Mouse (Mus musculus): ENCODE measurements around the gene Ndrg4. TPM values are rescaled to one million over a fixed set of nuclear protein-coding genes. Genes with fewer than 3 reads are reported as not detected.

Gene Ndrg4
- polyA plus RNA-seq, 1 experiment from 2014 or later = 486 TPM

DNA sequence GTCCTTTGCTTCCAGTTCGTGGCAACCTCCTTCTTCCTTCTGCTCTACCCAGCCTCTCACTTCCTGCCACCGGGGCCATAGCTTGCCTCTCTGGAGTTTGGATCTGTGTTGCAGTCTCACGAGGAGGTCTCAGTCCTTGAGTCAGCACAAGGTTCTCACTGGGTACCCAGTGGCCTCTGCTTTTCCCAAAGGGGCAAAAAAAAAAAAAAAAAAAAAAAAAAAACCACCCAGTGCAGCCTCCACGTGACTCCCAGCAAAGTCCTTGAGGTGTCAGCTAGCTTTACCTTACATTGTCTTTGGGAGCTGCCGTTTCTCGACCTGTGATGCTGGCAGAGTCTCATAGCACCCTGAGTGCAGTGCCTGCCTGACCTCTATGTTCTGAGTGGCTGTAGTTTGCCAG is 21.4 kb downstream of the Ndrg4 start:
- Histone ChIP-seq H3K36me3 (ENCODE audit: control insufficient read depth, insufficient read depth, low read length) (no peaks in the 10 kb centered on the region), H3K9ac (replicated peaks; ENCODE audit: low read depth, low read length) (no peak overlapping the region), H3K27ac (ENCODE audit: low read depth, low read length) (no peak overlapping the region), H3K9me3 (ENCODE audit: control insufficient read depth, low read length) (no peaks in the 10 kb centered on the region), H3K27me3 (ENCODE audit: control insufficient read depth, insufficient read depth, low read length) (no peaks in the 10 kb centered on the region), H3K4me2 (ENCODE audit: low read depth, low read length) (no peak overlapping the region), H3K4me1 (ENCODE audit: control insufficient read depth, insufficient read depth, low read length) (peaks cover 24% of the 10 kb centered on the region), H3K4me3 (ENCODE audit: low read depth, low read length) (no peak overlapping the region)
- WGBS = 49% methylated on average over 6 of the region's 6 CpGs
- ATAC-seq (ENCODE audit: low read depth) = no peak

DNA sequence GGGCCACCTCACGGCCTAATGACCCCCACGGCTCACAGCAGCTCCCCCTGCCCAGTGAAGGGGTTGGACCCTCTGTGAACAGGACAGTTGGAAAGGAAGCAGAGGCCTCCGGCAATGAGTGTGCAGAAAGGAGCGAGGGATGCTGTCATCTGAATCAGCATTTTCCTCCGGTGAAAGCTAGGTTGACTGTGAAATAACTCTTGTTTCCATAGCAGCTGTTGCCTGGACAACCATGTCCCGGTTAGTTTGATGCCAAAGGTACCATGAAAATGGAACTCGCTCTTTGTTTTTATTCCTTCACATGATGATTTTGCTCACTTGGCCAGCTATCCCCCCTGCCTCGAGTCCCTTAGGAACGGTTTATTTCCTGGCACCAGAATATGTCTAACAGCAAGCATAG is 23.5 kb downstream of the Ndrg4 start:
- no peak overlapping the region for H3K4me2 ChIP-seq (ENCODE audit: low read depth, low read length)
- H3K27me3 ChIP-seq (ENCODE audit: control insufficient read depth, insufficient read depth, low read length) = no peaks in the 10 kb centered on the region
- no peaks in the 10 kb centered on the region for H3K9me3 ChIP-seq (ENCODE audit: control insufficient read depth, low read length)
- 22% methylated on average over 9 of the region's 9 CpGs for WGBS
- no peaks in the 10 kb centered on the region for H3K36me3 ChIP-seq (ENCODE audit: control insufficient read depth, insufficient read depth, low read length)
- H3K27ac ChIP-seq (ENCODE audit: low read depth, low read length) = no peak overlapping the region; the same call in 1 of the 2 replicates
- no peak for ATAC-seq (ENCODE audit: low read depth)
- H3K4me3 ChIP-seq (ENCODE audit: low read depth, low read length) = no peak overlapping the region
- H3K4me1 ChIP-seq (ENCODE audit: control insufficient read depth, insufficient read depth, low read length) = peaks cover 28% of the 10 kb centered on the region
- no peak overlapping the region for H3K9ac ChIP-seq (replicated peaks; ENCODE audit: low read depth, low read length)

DNA sequence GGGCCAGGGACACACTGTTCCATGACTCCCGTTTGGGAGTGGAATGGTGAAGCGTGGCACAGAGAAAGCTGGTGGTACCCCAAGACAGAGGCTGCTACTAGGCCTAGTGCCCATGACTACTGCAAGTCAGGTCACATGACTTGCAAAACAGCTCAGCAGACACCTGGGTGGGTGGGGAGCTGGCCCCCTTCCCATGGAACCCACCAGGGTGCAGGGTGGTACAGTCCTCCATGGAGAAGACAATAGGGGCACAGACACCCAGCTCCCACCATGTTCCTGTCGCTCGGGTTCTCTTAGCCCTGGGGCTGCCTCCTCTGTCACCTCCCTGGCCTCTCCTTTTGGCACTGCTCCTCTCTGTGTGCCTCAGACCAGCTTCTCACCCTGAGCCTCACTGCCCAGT is 25.0 kb downstream of the Ndrg4 start:
- peaks cover 2% of the 10 kb centered on the region; the same call in 1 of the 2 replicates for H3K36me3 ChIP-seq (ENCODE audit: control insufficient read depth, insufficient read depth, low read length)
- peaks cover 28% of the 10 kb centered on the region for H3K4me1 ChIP-seq (ENCODE audit: control insufficient read depth, insufficient read depth, low read length)
- no peak overlapping the region for H3K4me3 ChIP-seq (ENCODE audit: low read depth, low read length)
- H3K27me3 ChIP-seq (ENCODE audit: control insufficient read depth, insufficient read depth, low read length) = no peaks in the 10 kb centered on the region
- WGBS = 73% methylated on average over 4 of the region's 4 CpGs
- H3K9ac ChIP-seq (replicated peaks; ENCODE audit: low read depth, low read length) = no peak overlapping the region
- no peaks in the 10 kb centered on the region for H3K9me3 ChIP-seq (ENCODE audit: control insufficient read depth, low read length)
- H3K27ac ChIP-seq (ENCODE audit: low read depth, low read length) = no peak overlapping the region
- no peak for ATAC-seq (ENCODE audit: low read depth)
- no peak overlapping the region for H3K4me2 ChIP-seq (ENCODE audit: low read depth, low read length)

DNA sequence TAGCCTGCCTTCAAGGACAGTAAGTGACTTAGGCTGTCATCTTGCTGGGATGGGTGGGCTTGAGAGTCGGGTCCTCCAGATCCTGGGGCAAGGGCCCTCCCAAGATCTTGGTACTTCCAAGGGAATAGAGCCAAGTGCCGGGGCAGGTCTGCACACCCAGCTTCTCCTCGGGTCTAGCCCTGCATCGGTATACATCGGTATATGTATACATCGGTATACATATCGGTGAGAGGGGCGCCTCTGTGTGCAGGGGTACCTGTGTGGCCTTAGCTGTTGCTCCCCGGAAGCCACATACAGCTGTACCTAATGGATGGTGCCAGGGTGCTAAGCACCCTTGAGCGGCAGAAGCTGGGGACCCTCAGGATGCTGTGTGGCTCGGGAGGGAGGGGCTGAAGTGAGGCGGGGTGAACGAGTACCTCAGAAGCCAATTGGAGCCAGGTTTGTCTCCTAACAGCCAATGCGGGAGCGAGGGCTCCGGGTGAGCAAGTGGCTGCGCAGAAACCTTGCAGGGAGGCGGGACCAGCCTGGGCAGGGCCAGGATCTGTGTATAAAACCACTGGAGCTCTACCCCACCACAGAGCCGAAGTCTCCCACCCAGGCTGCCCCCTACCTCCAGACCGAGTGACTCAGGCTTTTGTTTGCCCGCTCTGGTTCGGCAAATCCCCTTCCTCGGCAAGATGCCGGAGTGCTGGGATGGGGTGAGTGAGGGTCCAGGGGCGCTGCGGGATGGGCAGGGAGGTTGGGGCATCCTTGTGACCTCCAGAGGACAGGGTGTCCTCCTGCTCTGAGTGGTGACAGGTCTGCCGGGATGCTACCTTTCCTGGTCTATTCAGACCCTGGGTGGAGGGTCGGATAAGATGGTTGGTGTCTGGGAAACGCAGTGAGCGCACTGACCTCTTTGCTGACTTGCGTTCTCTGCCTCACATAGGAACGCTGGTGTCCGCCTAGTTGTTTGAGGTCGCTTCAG is 26.0 kb downstream of the Ndrg4 start:
- peaks cover 28% of the 10 kb centered on the region for H3K4me1 ChIP-seq (ENCODE audit: control insufficient read depth, insufficient read depth, low read length)

DNA sequence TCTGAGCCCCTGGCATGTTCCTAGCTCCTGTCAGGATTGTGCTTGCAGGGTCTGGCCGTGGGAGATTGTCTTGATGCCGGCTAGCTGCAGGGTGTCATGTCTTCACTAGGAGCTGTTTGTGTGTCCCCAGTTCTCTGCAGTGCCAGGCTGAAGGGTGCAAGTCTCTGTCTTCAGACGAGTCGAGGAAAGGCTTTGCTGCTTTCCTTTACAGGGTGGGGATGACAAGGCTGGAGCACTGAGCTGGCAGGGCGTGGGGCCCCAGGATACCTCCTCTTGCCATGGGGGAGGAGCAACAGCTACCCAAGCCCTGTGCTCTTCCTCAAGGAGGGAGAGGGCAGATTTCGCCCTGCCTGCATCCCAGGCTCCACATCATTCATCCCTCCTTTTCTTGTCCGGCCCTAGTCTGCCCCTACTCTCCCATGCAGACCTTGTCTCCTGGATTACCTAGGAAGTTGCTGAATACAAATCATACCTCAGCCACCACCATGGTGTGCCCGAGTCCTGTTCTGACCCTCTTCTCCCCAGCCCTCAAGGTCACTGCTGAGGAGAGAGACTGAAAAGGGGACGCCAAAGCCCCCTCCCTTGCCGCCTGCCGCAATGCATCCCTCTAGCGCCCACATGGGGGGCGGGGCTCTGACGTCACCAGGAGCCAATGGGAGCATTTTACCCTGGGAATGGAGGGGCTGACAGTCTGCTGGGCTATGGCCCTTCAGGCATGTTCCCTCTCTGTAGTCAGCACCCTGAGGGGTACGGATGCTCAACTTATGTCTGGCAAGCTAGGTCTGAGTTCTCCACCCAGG is 26.9 kb downstream of the Ndrg4 start:
- WGBS = under 1% methylated on average over 15 of the region's 15 CpGs
- Histone ChIP-seq H3K27ac (ENCODE audit: low read depth, low read length) (peak overlapping the region; percentile 78), H3K9ac (replicated peaks; ENCODE audit: low read depth, low read length) (peak overlapping the region; percentile 88), H3K4me3 (ENCODE audit: low read depth, low read length) (peak overlapping the region; percentile 73), H3K4me1 (ENCODE audit: control insufficient read depth, insufficient read depth, low read length) (peaks cover 28% of the 10 kb centered on the region), H3K36me3 (ENCODE audit: control insufficient read depth, insufficient read depth, low read length) (peaks cover 12% of the 10 kb centered on the region; the same call in 1 of the 2 replicates), H3K27me3 (ENCODE audit: control insufficient read depth, insufficient read depth, low read length) (no peaks in the 10 kb centered on the region), H3K9me3 (ENCODE audit: control insufficient read depth, low read length) (no peaks in the 10 kb centered on the region), H3K4me2 (ENCODE audit: low read depth, low read length) (peak overlapping the region; percentile 76)
- ATAC-seq (ENCODE audit: low read depth) = peak; percentile 38

More for the DNA sequence above, 26.0 kb downstream of the Ndrg4 start:
- peak overlapping the region; percentile 78; the same call in 1 of the 2 replicates for H3K27ac ChIP-seq (ENCODE audit: low read depth, low read length)
- H3K36me3 ChIP-seq (ENCODE audit: control insufficient read depth, insufficient read depth, low read length) = peaks cover 6% of the 10 kb centered on the region; the same call in 1 of the 2 replicates
- WGBS = 3% methylated on average over 34 of the region's 34 CpGs
- H3K27me3 ChIP-seq (ENCODE audit: control insufficient read depth, insufficient read depth, low read length) = no peaks in the 10 kb centered on the region
- H3K4me2 ChIP-seq (ENCODE audit: low read depth, low read length) = peak overlapping the region; percentile 76
- H3K9me3 ChIP-seq (ENCODE audit: control insufficient read depth, low read length) = no peaks in the 10 kb centered on the region
- ATAC-seq (ENCODE audit: low read depth) = peak; percentile 94
- peak overlapping the region; percentile 73 for H3K4me3 ChIP-seq (ENCODE audit: low read depth, low read length)
- peak overlapping the region; percentile 88 for H3K9ac ChIP-seq (replicated peaks; ENCODE audit: low read depth, low read length)

DNA sequence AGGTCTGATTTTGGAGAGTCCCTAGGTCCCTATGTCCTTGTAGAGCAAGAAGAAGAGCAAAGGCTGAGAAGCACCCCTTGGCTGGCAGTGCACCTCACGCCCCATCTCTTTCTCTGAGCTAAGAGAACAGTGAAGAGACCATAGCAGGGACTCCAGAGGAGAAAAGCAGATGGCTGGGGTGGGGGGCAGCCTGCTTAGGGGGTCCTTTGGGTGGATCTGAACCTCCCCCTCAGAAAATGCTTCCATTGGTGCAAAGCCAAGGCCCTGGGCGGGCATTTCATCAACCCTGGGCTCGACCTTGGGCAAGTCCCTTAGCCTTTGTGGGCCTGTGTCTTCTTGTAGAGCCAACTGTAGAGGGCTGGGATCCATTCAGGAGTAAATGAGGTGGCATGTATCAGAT is 27.8 kb downstream of the Ndrg4 start:
- Histone ChIP-seq H3K4me3 (ENCODE audit: low read depth, low read length) (peak overlapping the region; percentile 73), H3K27ac (ENCODE audit: low read depth, low read length) (no peak overlapping the region), H3K9ac (replicated peaks; ENCODE audit: low read depth, low read length) (peak overlapping the region; percentile 39; the same call in 1 of the 2 replicates), H3K9me3 (ENCODE audit: control insufficient read depth, low read length) (no peaks in the 10 kb centered on the region), H3K4me1 (ENCODE audit: control insufficient read depth, insufficient read depth, low read length) (peaks cover 28% of the 10 kb centered on the region), H3K4me2 (ENCODE audit: low read depth, low read length) (peak overlapping the region; percentile 76), H3K36me3 (ENCODE audit: control insufficient read depth, insufficient read depth, low read length) (peaks cover 19% of the 10 kb centered on the region; the same call in 1 of the 2 replicates), H3K27me3 (ENCODE audit: control insufficient read depth, insufficient read depth, low read length) (no peaks in the 10 kb centered on the region)
- WGBS = 92% methylated on average over 3 of the region's 3 CpGs
- no peak for ATAC-seq (ENCODE audit: low read depth)

DNA sequence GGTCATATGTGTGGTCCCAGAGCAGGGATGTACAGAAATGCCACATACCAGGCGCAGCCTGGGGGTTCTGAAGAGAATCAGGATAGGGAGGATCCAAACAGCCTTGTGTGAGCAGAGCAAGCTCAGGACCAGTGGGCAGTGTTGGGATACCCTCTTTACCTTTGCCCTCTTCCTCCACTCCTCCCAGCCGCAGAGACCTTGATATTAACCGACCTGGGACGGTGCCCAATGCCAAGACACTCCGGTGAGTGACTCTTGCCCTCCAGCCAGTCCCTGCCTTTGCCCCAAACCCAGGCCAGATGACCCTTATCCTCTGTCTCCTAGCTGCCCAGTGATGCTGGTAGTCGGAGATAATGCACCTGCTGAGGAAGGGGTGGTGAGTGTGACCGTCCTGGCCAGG is 32.8 kb downstream of the Ndrg4 start:
- Histone ChIP-seq H3K4me3 (ENCODE audit: low read depth, low read length) (no peak overlapping the region), H3K27ac (ENCODE audit: low read depth, low read length) (no peak overlapping the region), H3K4me2 (ENCODE audit: low read depth, low read length) (no peak overlapping the region)

DNA sequence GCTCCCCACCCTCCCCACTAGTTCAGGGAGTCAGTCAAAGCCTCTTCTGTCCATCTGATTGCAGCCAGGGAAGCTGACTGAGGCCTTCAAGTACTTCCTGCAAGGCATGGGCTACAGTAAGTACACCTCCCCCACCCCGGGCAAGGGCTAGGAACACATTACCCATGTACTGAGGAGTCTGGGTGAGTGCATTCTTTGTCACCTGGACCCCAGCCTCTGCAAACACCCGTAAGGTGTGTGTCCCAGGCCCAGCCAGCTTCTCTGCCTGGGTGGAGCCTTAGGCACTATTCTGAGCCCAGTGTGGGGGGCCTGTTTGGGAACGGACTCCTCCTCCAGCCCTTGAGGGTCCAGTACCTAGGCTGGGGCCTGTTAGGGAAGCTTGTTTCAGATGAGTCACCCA is 34.2 kb downstream of the Ndrg4 start:
- no peak overlapping the region for H3K9ac ChIP-seq (replicated peaks; ENCODE audit: low read depth, low read length)
- WGBS = 73% methylated on average over 3 of the region's 3 CpGs

More for the DNA sequence above, 32.8 kb downstream of the Ndrg4 start:
- Histone ChIP-seq H3K27me3 (ENCODE audit: control insufficient read depth, insufficient read depth, low read length) (no peaks in the 10 kb centered on the region), H3K9me3 (ENCODE audit: control insufficient read depth, low read length) (no peaks in the 10 kb centered on the region), H3K36me3 (ENCODE audit: control insufficient read depth, insufficient read depth, low read length) (peaks cover 40% of the 10 kb centered on the region), H3K4me1 (ENCODE audit: control insufficient read depth, insufficient read depth, low read length) (peaks cover 5% of the 10 kb centered on the region; the same call in 1 of the 2 replicates), H3K9ac (replicated peaks; ENCODE audit: low read depth, low read length) (no peak overlapping the region)
- ATAC-seq (ENCODE audit: low read depth) = no peak
- 86% methylated on average over 7 of the region's 7 CpGs for WGBS

More for the DNA sequence above, 34.2 kb downstream of the Ndrg4 start:
- Histone ChIP-seq H3K9me3 (ENCODE audit: control insufficient read depth, low read length) (no peaks in the 10 kb centered on the region), H3K4me3 (ENCODE audit: low read depth, low read length) (no peak overlapping the region), H3K36me3 (ENCODE audit: control insufficient read depth, insufficient read depth, low read length) (peaks cover 40% of the 10 kb centered on the region), H3K4me1 (ENCODE audit: control insufficient read depth, insufficient read depth, low read length) (peaks cover 4% of the 10 kb centered on the region; the same call in 1 of the 2 replicates), H3K27ac (ENCODE audit: low read depth, low read length) (no peak overlapping the region), H3K4me2 (ENCODE audit: low read depth, low read length) (no peak overlapping the region), H3K27me3 (ENCODE audit: control insufficient read depth, insufficient read depth, low read length) (no peaks in the 10 kb centered on the region)
- ATAC-seq (ENCODE audit: low read depth) = no peak
